Mouse (Mus musculus) layer of hippocampus, adult 2 months (tissue): ENCODE data around the gene Col4a3. TPM values are rescaled to one million over a fixed set of nuclear protein-coding genes. Genes with fewer than 3 reads are reported as not detected.

Experiments
- DNase-seq, 2 experiments: peaks; one replicate each; pipeline ENCODE4 v3.0.0; 2022; ENCODE audit warnings: low spot score in 2 of 2
- H3K27ac ChIP-seq: fragments of 200-600 bp; 2 replicates; pipeline ENCODE4 v1.8.1; 2022
- H3K4me3 ChIP-seq: fragments of 200-600 bp; 2 replicates; pipeline ENCODE4 v1.8.1; 2022; ENCODE audit warnings: mild to moderate bottlenecking
- CTCF ChIP-seq: fragments of 200-600 bp; conservative IDR thresholded peaks from 2 replicates; pipeline ENCODE4 v1.8.1; 2022; ENCODE audit warnings: antibody characterized with exemption, mild to moderate bottlenecking, moderate library complexity
- long read RNA-seq, 2 experiments: library from polyadenylated mRNA; stranded (forward); transcript quantifications; one replicate each; pipeline ENCODE4 v2.0.0; 2021; ENCODE audit warnings: borderline mapping rate in 2 of 2
- total RNA-seq, 2 experiments: library from RNA; stranded (reverse); gene quantifications; 2 replicates each; pipeline ENCODE4 v1.2.3; 2021

Gene Col4a3
- under 1 TPM; 0.32 to 0.46 TPM for total RNA-seq
- long read RNA-seq, experiment 1, partial matches to known transcripts: 0 of 1 reads
- long read RNA-seq, experiment 1, other reads (novel, unspliced or antisense): 1 of 1 reads
- long read RNA-seq, experiment 2, partial matches to known transcripts: 0 of 1 reads
- long read RNA-seq, experiment 2, other reads (novel, unspliced or antisense): 1 of 1 reads

- TF ChIP-seq CTCF: no peak
Observed at GRCm38 (mm10) chr1:82586713-82587399, at the start of gene Col4a3, which contains the start of gene Col4a4. TSS of gene Col4a3 (plus strand) at chr1:82586921. TSS of gene Col4a4 (minus strand) at chr1:82586849.

GRCm38 (mm10) chr1:82537848-82538247, 48.9 kb upstream of the Col4a3 start:
- Histone ChIP-seq H3K27ac (no peak overlapping the region), H3K4me3 (no peak overlapping the region)
- no peak for DNase-seq
- TF ChIP-seq CTCF: no peak

More at GRCm38 (mm10) chr1:82586713-82587399, at the start of gene Col4a3, which contains the start of gene Col4a4:
- H3K4me3 ChIP-seq: peak within 1 kb of the TSS; percentile 44
- no peak within 1 kb of the TSS for H3K27ac ChIP-seq
- DNase-seq: no peak

GRCm38 (mm10) chr1:82540056-82540455, 46.7 kb upstream of the Col4a3 start:
- TF ChIP-seq CTCF: no peak
- Histone ChIP-seq H3K4me3 (no peak overlapping the region), H3K27ac (no peak overlapping the region)
- no peak for DNase-seq

- H3K4me3 ChIP-seq: no peak overlapping the region
- H3K27ac ChIP-seq: no peak overlapping the region
- DNase-seq: no peak
- no peak for TF ChIP-seq CTCF
Observed at GRCm38 (mm10) chr1:82543934-82544333, 42.8 kb upstream of the Col4a3 start.

- TF ChIP-seq CTCF: no peak
- Histone ChIP-seq H3K4me3 (no peak overlapping the region), H3K27ac (no peak overlapping the region)
- DNase-seq: no peak
Observed at GRCm38 (mm10) chr1:82544419-82545185, 42.1 kb upstream of the Col4a3 start.

- Histone ChIP-seq H3K4me3 (no peak overlapping the region), H3K27ac (no peak overlapping the region)
- DNase-seq: no peak
- TF ChIP-seq CTCF: no peak
Observed at GRCm38 (mm10) chr1:82545199-82545960, 41.3 kb upstream of the Col4a3 start.

GRCm38 (mm10) chr1:82554443-82554850, 32.3 kb upstream of the Col4a3 start:
- no peak overlapping the region for H3K27ac ChIP-seq
- H3K4me3 ChIP-seq: no peak overlapping the region
- no peak for DNase-seq
- peak; percentile 82 for TF ChIP-seq CTCF

GRCm38 (mm10) chr1:82554889-82555288, 31.8 kb upstream of the Col4a3 start:
- no peak for DNase-seq

GRCm38 (mm10) chr1:82560223-82560622, 26.5 kb upstream of the Col4a3 start:
- DNase-seq: no peak
- no peak for TF ChIP-seq CTCF
- H3K27ac ChIP-seq: no peak overlapping the region
- no peak overlapping the region for H3K4me3 ChIP-seq

More at GRCm38 (mm10) chr1:82554889-82555288, 31.8 kb upstream of the Col4a3 start:
- Histone ChIP-seq H3K27ac (no peak overlapping the region), H3K4me3 (no peak overlapping the region)
- no peak for TF ChIP-seq CTCF

- TF ChIP-seq CTCF: no peak
- H3K4me3 ChIP-seq: no peak overlapping the region
- no peak overlapping the region for H3K27ac ChIP-seq
- DNase-seq: no peak
Observed at GRCm38 (mm10) chr1:82569405-82569804, 17.3 kb upstream of the Col4a3 start.

- DNase-seq: no peak
- Histone ChIP-seq H3K4me3 (no peak overlapping the region), H3K27ac (no peak overlapping the region)
- TF ChIP-seq CTCF: peak; percentile 65
Observed at GRCm38 (mm10) chr1:82571758-82572157, 15.0 kb upstream of the Col4a3 start.

- no peak for TF ChIP-seq CTCF
- H3K4me3 ChIP-seq: no peak overlapping the region
- no peak for DNase-seq
- H3K27ac ChIP-seq: no peak overlapping the region
Observed at GRCm38 (mm10) chr1:82575681-82576080, 11.0 kb upstream of the Col4a3 start.
